Mouse (Mus musculus): Measurements from ENCODE around the gene Osmr. TPM values are rescaled to one million over a fixed set of nuclear protein-coding genes. Genes with fewer than 3 reads are reported as not detected.
"Not testable (repeated sequence)": the region's sequence is repeated elsewhere in the genome, so short reads cannot be mapped to it uniquely, and the experiment has no call there.

Gene Osmr
- polyA plus RNA-seq, 1 experiment from 2014 or later: not detected

GRCm38 (mm10) chr15:6857270-6857905, 17.4 kb downstream of the Osmr start:
- Histone ChIP-seq H3K36me3 (ENCODE audit: control insufficient read depth, insufficient read depth, low read length) (no peaks in the 10 kb centered on the region), H3K27ac (ENCODE audit: low read depth, low read length) (no peak overlapping the region), H3K9me3 (ENCODE audit: control insufficient read depth, low read length) (no peaks in the 10 kb centered on the region), H3K4me2 (no peak overlapping the region), H3K4me1 (replicated peaks; ENCODE audit: control insufficient read depth, insufficient read depth, low read length) (no peaks in the 10 kb centered on the region), H3K27me3 (replicated peaks; ENCODE audit: control insufficient read depth, insufficient read depth, low read length) (no peaks in the 10 kb centered on the region), H3K4me3 (ENCODE audit: low read depth, low read length) (no peak overlapping the region), H3K9ac (ENCODE audit: low read depth, low read length) (no peak overlapping the region)
- WGBS: 81% methylated on average over 9 of the region's 9 CpGs
- DNase-seq (ENCODE audit: low spot score) (no peak), ATAC-seq (replicated peaks; ENCODE audit: low FRiP score) (no peak)

- Histone ChIP-seq H3K9ac (ENCODE audit: low read depth, low read length) (no peak overlapping the region), H3K4me2 (no peak overlapping the region), H3K27ac (ENCODE audit: low read depth, low read length) (no peak overlapping the region), H3K9me3 (ENCODE audit: control insufficient read depth, low read length) (no peaks in the 10 kb centered on the region), H3K27me3 (replicated peaks; ENCODE audit: control insufficient read depth, insufficient read depth, low read length) (no peaks in the 10 kb centered on the region), H3K4me1 (replicated peaks; ENCODE audit: control insufficient read depth, insufficient read depth, low read length) (no peaks in the 10 kb centered on the region), H3K4me3 (ENCODE audit: low read depth, low read length) (no peak overlapping the region), H3K36me3 (ENCODE audit: control insufficient read depth, insufficient read depth, low read length) (no peaks in the 10 kb centered on the region)
- DNase-seq (ENCODE audit: low spot score) (no peak), ATAC-seq (replicated peaks; ENCODE audit: low FRiP score) (no peak)
- 67% methylated on average over 1 of the region's 1 CpGs for WGBS
Observed at GRCm38 (mm10) chr15:6849851-6850250, 24.9 kb downstream of the Osmr start.

GRCm38 (mm10) chr15:6840199-6840598, 34.6 kb downstream of the Osmr start:
- WGBS: 47% methylated on average over 4 of the region's 4 CpGs
- no peaks in the 10 kb centered on the region for H3K27me3 ChIP-seq (replicated peaks; ENCODE audit: control insufficient read depth, insufficient read depth, low read length)
- H3K9me3 ChIP-seq (ENCODE audit: control insufficient read depth, low read length): no peaks in the 10 kb centered on the region
- no peaks in the 10 kb centered on the region for H3K36me3 ChIP-seq (ENCODE audit: control insufficient read depth, insufficient read depth, low read length)
- no peak overlapping the region for H3K4me2 ChIP-seq
- H3K4me1 ChIP-seq (replicated peaks; ENCODE audit: control insufficient read depth, insufficient read depth, low read length): no peaks in the 10 kb centered on the region
- ATAC-seq (replicated peaks; ENCODE audit: low FRiP score) (no peak), DNase-seq (ENCODE audit: low spot score) (no peak)
- no peak overlapping the region for H3K4me3 ChIP-seq (ENCODE audit: low read depth, low read length)
- no peak overlapping the region for H3K27ac ChIP-seq (ENCODE audit: low read depth, low read length)
- H3K9ac ChIP-seq (ENCODE audit: low read depth, low read length): no peak overlapping the region

- WGBS: 75% methylated on average over 4 of the region's 4 CpGs
- Histone ChIP-seq H3K4me1 (replicated peaks; ENCODE audit: control insufficient read depth, insufficient read depth, low read length) (no peaks in the 10 kb centered on the region), H3K27me3 (replicated peaks; ENCODE audit: control insufficient read depth, insufficient read depth, low read length) (no peaks in the 10 kb centered on the region), H3K4me3 (ENCODE audit: low read depth, low read length) (no peak overlapping the region), H3K4me2 (no peak overlapping the region), H3K36me3 (ENCODE audit: control insufficient read depth, insufficient read depth, low read length) (no peaks in the 10 kb centered on the region), H3K27ac (ENCODE audit: low read depth, low read length) (no peak overlapping the region), H3K9ac (ENCODE audit: low read depth, low read length) (no peak overlapping the region), H3K9me3 (ENCODE audit: control insufficient read depth, low read length) (0 out of 2 replicates have a peak, but pooled peaks cover 3% of the 10 kb centered on the region)
- ATAC-seq (replicated peaks; ENCODE audit: low FRiP score) (no peak), DNase-seq (ENCODE audit: low spot score) (no peak)
Observed at GRCm38 (mm10) chr15:6815807-6816206, 59.0 kb downstream of the Osmr start.

GRCm38 (mm10) chr15:6801212-6801611, 73.6 kb downstream of the Osmr start:
- H3K27ac ChIP-seq (ENCODE audit: low read depth, low read length); H3K9me3 ChIP-seq (ENCODE audit: control insufficient read depth, low read length); DNase-seq (ENCODE audit: low spot score); ATAC-seq (replicated peaks; ENCODE audit: low FRiP score); H3K4me2 ChIP-seq; H3K27me3 ChIP-seq (replicated peaks; ENCODE audit: control insufficient read depth, insufficient read depth, low read length); H3K9ac ChIP-seq (ENCODE audit: low read depth, low read length); H3K4me1 ChIP-seq (replicated peaks; ENCODE audit: control insufficient read depth, insufficient read depth, low read length); H3K4me3 ChIP-seq (ENCODE audit: low read depth, low read length): not testable (repeated sequence)
- 97% methylated on average over 8 of the region's 8 CpGs for WGBS
- peaks cover 14% of the 10 kb centered on the region for H3K36me3 ChIP-seq (ENCODE audit: control insufficient read depth, insufficient read depth, low read length)

GRCm38 (mm10) chr15:6792846-6793245, 81.9 kb downstream of the Osmr start:
- H3K4me3 ChIP-seq (ENCODE audit: low read depth, low read length): no peak overlapping the region
- no peaks in the 10 kb centered on the region for H3K4me1 ChIP-seq (replicated peaks; ENCODE audit: control insufficient read depth, insufficient read depth, low read length)
- no peaks in the 10 kb centered on the region for H3K27me3 ChIP-seq (replicated peaks; ENCODE audit: control insufficient read depth, insufficient read depth, low read length)
- peaks cover 52% of the 10 kb centered on the region for H3K36me3 ChIP-seq (ENCODE audit: control insufficient read depth, insufficient read depth, low read length)
- H3K9ac ChIP-seq (ENCODE audit: low read depth, low read length): no peak overlapping the region
- no peak overlapping the region for H3K4me2 ChIP-seq
- WGBS: 89% methylated on average over 7 of the region's 7 CpGs
- no peak overlapping the region for H3K27ac ChIP-seq (ENCODE audit: low read depth, low read length)
- no peak for ATAC-seq (replicated peaks; ENCODE audit: low FRiP score)
- no peak for DNase-seq (ENCODE audit: low spot score)
- H3K9me3 ChIP-seq (ENCODE audit: control insufficient read depth, low read length): no peaks in the 10 kb centered on the region

- Histone ChIP-seq H3K27me3 (replicated peaks; ENCODE audit: control insufficient read depth, insufficient read depth, low read length) (no peaks in the 10 kb centered on the region), H3K4me3 (ENCODE audit: low read depth, low read length) (no peak overlapping the region), H3K4me2 (no peak overlapping the region), H3K27ac (ENCODE audit: low read depth, low read length) (no peak overlapping the region), H3K9me3 (ENCODE audit: control insufficient read depth, low read length) (no peaks in the 10 kb centered on the region), H3K9ac (ENCODE audit: low read depth, low read length) (no peak overlapping the region), H3K36me3 (ENCODE audit: control insufficient read depth, insufficient read depth, low read length) (peaks cover 53% of the 10 kb centered on the region), H3K4me1 (replicated peaks; ENCODE audit: control insufficient read depth, insufficient read depth, low read length) (no peaks in the 10 kb centered on the region)
- DNase-seq (ENCODE audit: low spot score) (no peak), ATAC-seq (replicated peaks; ENCODE audit: low FRiP score) (no peak)
- 92% methylated on average over 11 of the region's 11 CpGs for WGBS
Observed at GRCm38 (mm10) chr15:6791648-6792047, 83.1 kb downstream of the Osmr start.

- ATAC-seq (replicated peaks; ENCODE audit: low FRiP score) (no peak), DNase-seq (ENCODE audit: low spot score) (no peak)
- Histone ChIP-seq H3K4me3 (ENCODE audit: low read depth, low read length) (no peak overlapping the region), H3K27me3 (replicated peaks; ENCODE audit: control insufficient read depth, insufficient read depth, low read length) (no peaks in the 10 kb centered on the region), H3K36me3 (ENCODE audit: control insufficient read depth, insufficient read depth, low read length) (peaks cover 44% of the 10 kb centered on the region), H3K9ac (ENCODE audit: low read depth, low read length) (no peak overlapping the region), H3K27ac (ENCODE audit: low read depth, low read length) (no peak overlapping the region), H3K4me1 (replicated peaks; ENCODE audit: control insufficient read depth, insufficient read depth, low read length) (no peaks in the 10 kb centered on the region), H3K4me2 (no peak overlapping the region), H3K9me3 (ENCODE audit: control insufficient read depth, low read length) (no peaks in the 10 kb centered on the region)
- 95% methylated on average over 7 of the region's 7 CpGs for WGBS
Observed at GRCm38 (mm10) chr15:6790011-6790410, 84.8 kb downstream of the Osmr start.

GRCm38 (mm10) chr15:6787236-6787635, 87.5 kb downstream of the Osmr start:
- ATAC-seq (replicated peaks; ENCODE audit: low FRiP score): no peak
- Histone ChIP-seq H3K9me3 (ENCODE audit: control insufficient read depth, low read length) (no peaks in the 10 kb centered on the region), H3K4me1 (replicated peaks; ENCODE audit: control insufficient read depth, insufficient read depth, low read length) (no peaks in the 10 kb centered on the region), H3K27ac (ENCODE audit: low read depth, low read length) (no peak overlapping the region), H3K36me3 (ENCODE audit: control insufficient read depth, insufficient read depth, low read length) (peaks cover 39% of the 10 kb centered on the region), H3K9ac (ENCODE audit: low read depth, low read length) (no peak overlapping the region), H3K4me3 (ENCODE audit: low read depth, low read length) (no peak overlapping the region), H3K4me2 (no peak overlapping the region), H3K27me3 (replicated peaks; ENCODE audit: control insufficient read depth, insufficient read depth, low read length) (no peaks in the 10 kb centered on the region)
- WGBS: 94% methylated on average over 10 of the region's 10 CpGs
- no peak for DNase-seq (ENCODE audit: low spot score)

Data from liver, embryonic 11.5 days (tissue).